In genomic region chr7:44958208-44958607, GRCm38 (mm10) we compare ENCODE assay signal across 9 mouse cellular contexts. TPM values are rescaled to one million over a fixed set of nuclear protein-coding genes. Genes with fewer than 3 reads are reported as not detected.
DNase-seq lines count a peak whose midpoint lies in the region; ATAC-seq and TF ChIP-seq lines count a peak whose summit lies in the region.
"Had no signal": no experiment of that assay in that cellular context is flagged by ENCODE, and none has a peak within 500 bp of the region (broad histone marks: within the 10 kb centered on the region; RNA-seq: fewer than 3 reads in every experiment).

No protein-coding gene starts in this region.

- no peak overlapping the region for H3K4me2 ChIP-seq in kidney, embryonic 16.5 days (replicated peaks; ENCODE audit: low read depth, low read length)
- H3K4me2 ChIP-seq in midbrain, embryonic 15.5 days, result no peak overlapping the region
- H3K4me2 ChIP-seq: limb, embryonic 12.5 days had no signal

- WGBS in kidney, embryonic 16.5 days, result 52% methylated on average over 7 of the region's 7 CpGs
- WGBS in midbrain, embryonic 15.5 days, result 54% methylated on average over 7 of the region's 7 CpGs

- DNase-seq in adrenal gland, adult (ENCODE audit: inconsistent age in 2 of 2, low spot score in 1 of 2), result peak; percentile 40 to 78
- DNase-seq in adrenal gland, adult 8-10 months, result no peak
- DNase-seq in kidney, adult 18-20 months, result peak; percentile 65

- no peaks in the 10 kb centered on the region for H3K36me3 ChIP-seq in kidney, embryonic 16.5 days (ENCODE audit: insufficient read depth, low read length)
- H3K36me3 ChIP-seq in E14TG2a.4 (ENCODE audit: insufficient read depth, low read length), result peaks cover 58% of the 10 kb centered on the region
- H3K36me3 ChIP-seq in midbrain, embryonic 15.5 days (replicated peaks), result peaks cover 15% of the 10 kb centered on the region; the same call in 1 of the 2 replicates

- ATAC-seq in kidney, embryonic 16.5 days (ENCODE audit: low FRiP score, low TSS enrichment), result no peak
- ATAC-seq in granulocyte monocyte progenitor cell, adult 5-6 weeks (replicated peaks; ENCODE audit: poor library complexity, severe bottlenecking), result peak; percentile 34; the same call in 1 of the 2 replicates
- ATAC-seq in megakaryocyte progenitor cell, adult 5-6 weeks (replicated peaks; ENCODE audit: poor library complexity), result peak; percentile 66
- ATAC-seq in midbrain, embryonic 15.5 days (replicated peaks), result no peak

- H3K4me1 ChIP-seq in kidney, embryonic 16.5 days (ENCODE audit: insufficient read depth, low read length), result peaks cover 8% of the 10 kb centered on the region; the same call in 1 of the 2 replicates
- H3K4me1 ChIP-seq in E14TG2a.4 (replicated peaks; ENCODE audit: low read depth, low read length), result peaks cover 46% of the 10 kb centered on the region
- H3K4me1 ChIP-seq in midbrain, embryonic 15.5 days, result no peaks in the 10 kb centered on the region
- H3K4me1 ChIP-seq: limb, embryonic 12.5 days had no signal

- H3K4me3 ChIP-seq in kidney, embryonic 16.5 days (ENCODE audit: low read length), result no peak overlapping the region
- H3K4me3 ChIP-seq in E14TG2a.4 (replicated peaks; ENCODE audit: low read length), result no peak overlapping the region
- H3K4me3 ChIP-seq in midbrain, embryonic 15.5 days, result no peak overlapping the region
- H3K4me3 ChIP-seq: limb, embryonic 12.5 days had no signal

- peak; percentile 89 for TF ChIP-seq CTCF in E14TG2a.4 (conservative IDR thresholded peaks at IDR 0.05; ENCODE audit: low read length)

- H3K9ac ChIP-seq in kidney, embryonic 16.5 days (replicated peaks; ENCODE audit: low read length), result no peak overlapping the region
- H3K9ac ChIP-seq in midbrain, embryonic 15.5 days, result no peak overlapping the region
- H3K9ac ChIP-seq: limb, embryonic 12.5 days had no signal

- H3K9me3 ChIP-seq in kidney, embryonic 16.5 days (ENCODE audit: low read length), result no peaks in the 10 kb centered on the region
- no peaks in the 10 kb centered on the region for H3K9me3 ChIP-seq in E14TG2a.4 (ENCODE audit: low read length)
- H3K9me3 ChIP-seq in midbrain, embryonic 15.5 days, result no peaks in the 10 kb centered on the region
- H3K9me3 ChIP-seq: limb, embryonic 12.5 days had no signal

- H3K27me3 ChIP-seq in kidney, embryonic 16.5 days (ENCODE audit: insufficient read depth, low read length), result no peaks in the 10 kb centered on the region
- H3K27me3 ChIP-seq in E14TG2a.4 (ENCODE audit: insufficient read depth, low read length), result no peaks in the 10 kb centered on the region
- no peaks in the 10 kb centered on the region for H3K27me3 ChIP-seq in midbrain, embryonic 15.5 days (replicated peaks)

- H3K27ac ChIP-seq in kidney, embryonic 16.5 days (ENCODE audit: low read length), result no peak overlapping the region
- no peak overlapping the region for H3K27ac ChIP-seq in midbrain, embryonic 15.5 days
- H3K27ac ChIP-seq: limb, embryonic 12.5 days had no signal

RNA-seq across cellular contexts. Expression of gene Tsks, which starts 15.2 kb away (rescaled TPM):
- not detected for total RNA-seq in adrenal gland, adult 8-10 months (2022)
- 0.10 and 0.24 TPM in 2 replicates for polyA plus RNA-seq in kidney, embryonic 16.5 days (2015; fragmentation: Nextera tagmentation; extraction: Ambion mirVana)
- total RNA-seq in granulocyte monocyte progenitor cell, adult 5-6 weeks (2014; fragmentation: Nextera tagmentation), result not detected in 2 replicates
- 0.17 TPM in 1 of 2 replicates, not detected in the other for total RNA-seq in granulocyte monocyte progenitor cell, adult 5-6 weeks (2017)
- not detected in 2 replicates for total RNA-seq in megakaryocyte progenitor cell, adult 5-6 weeks (2015)
- not detected in 2 replicates for total RNA-seq in megakaryocyte progenitor cell, adult 5-6 weeks (2017)
- 0.11 and 0.21 TPM in 2 replicates for polyA plus RNA-seq in midbrain, embryonic 15.5 days (2015; fragmentation: Nextera tagmentation; extraction: Ambion mirVana)

RNA-seq across cellular contexts. Expression of gene Cpt1c, which starts 16.4 kb away (rescaled TPM):
- 10 to 100 TPM; 13.7 to 28.4 (median 20.4) TPM for total RNA-seq in adrenal gland, adult 8-10 months (2022)
- polyA plus RNA-seq in kidney, embryonic 16.5 days (2015; fragmentation: Nextera tagmentation; extraction: Ambion mirVana), result 22.4 and 23.8 TPM in 2 replicates
- not detected in 2 replicates for total RNA-seq in granulocyte monocyte progenitor cell, adult 5-6 weeks (2014; fragmentation: Nextera tagmentation)
- not detected in 2 replicates for total RNA-seq in granulocyte monocyte progenitor cell, adult 5-6 weeks (2017)
- total RNA-seq in megakaryocyte progenitor cell, adult 5-6 weeks (2015), result 0.42 and 0.54 TPM in 2 replicates
- total RNA-seq in megakaryocyte progenitor cell, adult 5-6 weeks (2017), result 0.25 and 1.6 TPM in 2 replicates
- 56.5 and 58.2 TPM in 2 replicates for polyA plus RNA-seq in midbrain, embryonic 15.5 days (2015; fragmentation: Nextera tagmentation; extraction: Ambion mirVana)

RNA-seq across cellular contexts. Expression of gene Prmt1, which starts 28.2 kb away (rescaled TPM):
- total RNA-seq in adrenal gland, adult 8-10 months (2022), result 100 to 1,000 TPM; 221 to 296 (median 243) TPM
- polyA plus RNA-seq in kidney, embryonic 16.5 days (2015; fragmentation: Nextera tagmentation; extraction: Ambion mirVana), result 681 and 701 TPM in 2 replicates
- total RNA-seq in granulocyte monocyte progenitor cell, adult 5-6 weeks (2014; fragmentation: Nextera tagmentation), result 104 and 115 TPM in 2 replicates
- 138 and 190 TPM in 2 replicates for total RNA-seq in granulocyte monocyte progenitor cell, adult 5-6 weeks (2017)
- 147 and 153 TPM in 2 replicates for total RNA-seq in megakaryocyte progenitor cell, adult 5-6 weeks (2015)
- total RNA-seq in megakaryocyte progenitor cell, adult 5-6 weeks (2017), result 113 and 135 TPM in 2 replicates
- 697 and 717 TPM in 2 replicates for polyA plus RNA-seq in midbrain, embryonic 15.5 days (2015; fragmentation: Nextera tagmentation; extraction: Ambion mirVana)

RNA-seq across cellular contexts. Expression of gene Ap2a1, which starts 28.9 kb away (rescaled TPM):
- 100 to 1,000 TPM in 3 of 4 experiments, 10 to 100 TPM in 1; 99.8 to 139 (median 118) TPM for total RNA-seq in adrenal gland, adult 8-10 months (2022)
- polyA plus RNA-seq in kidney, embryonic 16.5 days (2015; fragmentation: Nextera tagmentation; extraction: Ambion mirVana), result 72.9 and 75.3 TPM in 2 replicates
- total RNA-seq in granulocyte monocyte progenitor cell, adult 5-6 weeks (2014; fragmentation: Nextera tagmentation), result 40.8 and 84.2 TPM in 2 replicates
- total RNA-seq in granulocyte monocyte progenitor cell, adult 5-6 weeks (2017), result 28.6 and 30.1 TPM in 2 replicates
- total RNA-seq in megakaryocyte progenitor cell, adult 5-6 weeks (2015), result 36.1 and 40.4 TPM in 2 replicates
- 25.8 and 39.8 TPM in 2 replicates for total RNA-seq in megakaryocyte progenitor cell, adult 5-6 weeks (2017)
- polyA plus RNA-seq in midbrain, embryonic 15.5 days (2015; fragmentation: Nextera tagmentation; extraction: Ambion mirVana), result 122 and 140 TPM in 2 replicates

RNA-seq across cellular contexts. Expression of gene Irf3, which starts 39.2 kb away (rescaled TPM):
- 100 to 1,000 TPM; 118 to 180 (median 144) TPM for total RNA-seq in adrenal gland, adult 8-10 months (2022)
- polyA plus RNA-seq in kidney, embryonic 16.5 days (2015; fragmentation: Nextera tagmentation; extraction: Ambion mirVana), result 109 TPM in 2 replicates
- total RNA-seq in granulocyte monocyte progenitor cell, adult 5-6 weeks (2014; fragmentation: Nextera tagmentation), result 76.6 and 105 TPM in 2 replicates
- total RNA-seq in granulocyte monocyte progenitor cell, adult 5-6 weeks (2017), result 87.5 and 88.9 TPM in 2 replicates
- total RNA-seq in megakaryocyte progenitor cell, adult 5-6 weeks (2015), result 71.9 and 79.5 TPM in 2 replicates
- 70.4 and 89.4 TPM in 2 replicates for total RNA-seq in megakaryocyte progenitor cell, adult 5-6 weeks (2017)
- 61.9 and 66.8 TPM in 2 replicates for polyA plus RNA-seq in midbrain, embryonic 15.5 days (2015; fragmentation: Nextera tagmentation; extraction: Ambion mirVana)

Comparison
In these comparisons a context has a peak if more than half of its experiments do, and no peak if none do; other contexts are left out.
1. ATAC-seq: peak in granulocyte monocyte progenitor cell, adult 5-6 weeks (single experiment) and megakaryocyte progenitor cell, adult 5-6 weeks (single experiment); none in kidney, embryonic 16.5 days (single experiment) and midbrain, embryonic 15.5 days (single experiment).
2. RNA of gene Cpt1c, which starts 16.4 kb away (total RNA-seq): 13.7 to 28.4 TPM in adrenal gland, adult 8-10 months; 0.25 to 1.6 TPM in megakaryocyte progenitor cell, adult 5-6 weeks and not detected in granulocyte monocyte progenitor cell, adult 5-6 weeks; every median in the first group is over 4 times any median in the second.